Mouse (Mus musculus) MEL (cell line): ENCODE results near the gene Igfbp1. TPM values are rescaled to one million over a fixed set of nuclear protein-coding genes. Genes with fewer than 3 reads are reported as not detected.

Source experiments
- DNase-seq: peaks from one replicate; pipeline ENCODE4 v3.0.0; 2011; ENCODE audit warnings: low read depth, low spot score
- H3K27ac ChIP-seq: 2 replicates; pipeline ENCODE4 v1.5.1; 2012; ENCODE audit warnings: low read depth, mild to moderate bottlenecking, control low read depth, low read length, moderate library complexity; ENCODE audit not compliant: control insufficient read depth
- H3K27me3 ChIP-seq, 2 experiments: fragments of 150-350 bp in 1 of 2; sonication (generic) in 1 of 2; 2 replicates each; pipeline ENCODE4 v1.6.1; 2012; ENCODE audit warnings: low read length in 2 of 2, mild to moderate bottlenecking in 2 of 2, improper control_type of control experiment in 1 of 2, moderate library complexity in 1 of 2; ENCODE audit not compliant: insufficient read depth in 2 of 2, control insufficient read depth in 1 of 2
- H3K36me3 ChIP-seq, 2 experiments: 2 replicates each; pipeline ENCODE4 v1.6.1; 2012 to 2014; ENCODE audit warnings: low read length in 2 of 2, improper control_type of control experiment in 1 of 2, inconsistent platforms in 1 of 2, mild to moderate bottlenecking in 1 of 2; ENCODE audit not compliant: insufficient read depth in 2 of 2, control insufficient read depth in 1 of 2
- H3K4me1 ChIP-seq, 2 experiments: fragments of 150-350 bp in 1 of 2; sonication (generic) in 1 of 2; 2 replicates each; pipeline ENCODE4 v1.6.1; 2012; ENCODE audit warnings: low read length in 2 of 2, improper control_type of control experiment in 1 of 2, mild to moderate bottlenecking in 1 of 2; ENCODE audit not compliant: insufficient read depth in 2 of 2, control insufficient read depth in 1 of 2
- H3K4me3 ChIP-seq, 2 experiments: fragments of 150-350 bp in 1 of 2; sonication (generic) in 1 of 2; 2 replicates each; pipeline ENCODE4 v1.5.1; 2012; ENCODE audit warnings: low read depth in 2 of 2, low read length in 2 of 2, mild to moderate bottlenecking in 2 of 2, moderate library complexity in 2 of 2, control low read depth in 1 of 2, improper control_type of control experiment in 1 of 2; ENCODE audit not compliant: control insufficient read depth in 1 of 2, insufficient read depth in 1 of 2
- H3K79me2 ChIP-seq: 2 replicates; pipeline ENCODE4 v1.6.1; 2012; ENCODE audit warnings: mild to moderate bottlenecking, low read length, moderate library complexity; ENCODE audit not compliant: control insufficient read depth, poor library complexity, insufficient read depth
- H3K9ac ChIP-seq: 2 replicates; pipeline ENCODE4 v1.6.1; 2012; ENCODE audit warnings: low read depth, mild to moderate bottlenecking, control low read depth, low read length, moderate library complexity; ENCODE audit not compliant: control insufficient read depth, poor library complexity, severe bottlenecking
- H3K9me3 ChIP-seq: fragments of 150-350 bp; sonication (generic); replicated peaks from 2 replicates; pipeline ENCODE4 v1.6.1; 2012; ENCODE audit warnings: mild to moderate bottlenecking, low read length, improper control_type of control experiment, moderate library complexity; ENCODE audit not compliant: insufficient read depth
- CHD1 ChIP-seq: IDR thresholded peaks from 2 replicates; pipeline ENCODE4 v1.6.1; 2012; ENCODE audit warnings: low read depth, mild to moderate bottlenecking, inconsistent platforms, low read length, improper control_type of control experiment
- CHD2 ChIP-seq: IDR thresholded peaks from 2 replicates; pipeline ENCODE4 v1.6.1; 2011; ENCODE audit warnings: low read length, improper control_type of control experiment
- CTCF ChIP-seq, 3 experiments: IDR thresholded peaks in 2 of 3; conservative IDR thresholded peaks in 1 of 3; 2 replicates each; pipeline ENCODE4 v1.5.1; 2011 to 2012; ENCODE audit warnings: low read length in 3 of 3, low read depth in 2 of 3, mild to moderate bottlenecking in 2 of 3, improper control_type of control experiment in 1 of 3, inconsistent platforms in 1 of 3, mixed read lengths in 1 of 3, moderate library complexity in 1 of 3; ENCODE audit not compliant: control insufficient read depth in 1 of 3, insufficient read depth in 1 of 3, poor library complexity in 1 of 3, severe bottlenecking in 1 of 3
- E2F4 ChIP-seq: IDR thresholded peaks from 2 replicates; pipeline ENCODE4 v1.6.1; 2011; ENCODE audit warnings: low read depth, low read length, improper control_type of control experiment, borderline replicate concordance
- ELF1 ChIP-seq: IDR thresholded peaks from 2 replicates; pipeline ENCODE4 v1.6.1; 2014; ENCODE audit warnings: low read depth, mild to moderate bottlenecking, inconsistent platforms, low read length, improper control_type of control experiment, moderate library complexity
- ETS1 ChIP-seq: IDR thresholded peaks from 2 replicates; pipeline ENCODE4 v1.6.1; 2012; ENCODE audit warnings: low read depth, mild to moderate bottlenecking, inconsistent platforms, low read length, improper control_type of control experiment, moderate library complexity
- HCFC1 ChIP-seq: IDR thresholded peaks from 2 replicates; pipeline ENCODE4 v1.6.1; 2012; ENCODE audit warnings: low read depth, mild to moderate bottlenecking, inconsistent platforms, low read length, improper control_type of control experiment, moderate library complexity
- JUND ChIP-seq: IDR thresholded peaks from 2 replicates; pipeline ENCODE4 v1.6.1; 2011; ENCODE audit warnings: low read depth, mild to moderate bottlenecking, improper control_type of control experiment, low read length
- MEF2A ChIP-seq: IDR thresholded peaks from 2 replicates; pipeline ENCODE4 v1.6.1; 2014; ENCODE audit warnings: low read depth, mild to moderate bottlenecking, inconsistent platforms, low read length, improper control_type of control experiment; ENCODE audit not compliant: poor library complexity, insufficient replicate concordance, severe bottlenecking; ENCODE audit errors: extremely low read depth
- MXI1 ChIP-seq: IDR thresholded peaks from 2 replicates; pipeline ENCODE4 v1.6.1; 2011; ENCODE audit warnings: mild to moderate bottlenecking, low read depth, low read length, improper control_type of control experiment
- MYB ChIP-seq: IDR thresholded peaks from 2 replicates; pipeline ENCODE4 v1.6.1; 2011; ENCODE audit warnings: mild to moderate bottlenecking, low read depth, low read length, improper control_type of control experiment
- NELFE ChIP-seq: IDR thresholded peaks from 2 replicates; pipeline ENCODE4 v1.6.1; 2011; ENCODE audit warnings: low read depth, low read length, improper control_type of control experiment
- NRF1 ChIP-seq: IDR thresholded peaks from 2 replicates; pipeline ENCODE4 v1.6.1; 2014; ENCODE audit warnings: low read depth, mild to moderate bottlenecking, inconsistent platforms, low read length, improper control_type of control experiment, moderate library complexity; ENCODE audit not compliant: poor library complexity, insufficient read depth, severe bottlenecking
- POLR2A ChIP-seq, 2 experiments: IDR thresholded peaks; 2 replicates each; pipeline ENCODE4 v1.6.1; 2011 to 2012; ENCODE audit warnings: low read length in 2 of 2, mild to moderate bottlenecking in 2 of 2, control low read depth in 1 of 2, improper control_type of control experiment in 1 of 2, low read depth in 1 of 2, moderate library complexity in 1 of 2; ENCODE audit not compliant: control insufficient read depth in 1 of 2, insufficient read depth in 1 of 2, poor library complexity in 1 of 2
- POLR2AphosphoS2 ChIP-seq: IDR thresholded peaks from 2 replicates; pipeline ENCODE4 v1.6.1; 2011; ENCODE audit warnings: low read length, improper control_type of control experiment
- POLR2AphosphoS5 ChIP-seq: IDR thresholded peaks from 2 replicates; pipeline ENCODE4 v1.6.1; 2012; ENCODE audit warnings: low read depth, borderline replicate concordance, mild to moderate bottlenecking, inconsistent platforms, low read length, moderate library complexity, mixed read lengths
- RAD21 ChIP-seq: IDR thresholded peaks from 2 replicates; pipeline ENCODE4 v1.6.1; 2011; ENCODE audit warnings: mild to moderate bottlenecking, low read depth, low read length, improper control_type of control experiment
- SMC3 ChIP-seq: IDR thresholded peaks from 2 replicates; pipeline ENCODE4 v1.6.1; 2011; ENCODE audit warnings: low read depth, low read length, improper control_type of control experiment
- TAL1 ChIP-seq: IDR thresholded peaks from 2 replicates; pipeline ENCODE4 v1.6.1; 2012; ENCODE audit warnings: mild to moderate bottlenecking, inconsistent platforms, low read length, moderate library complexity, mixed read lengths
- TBP ChIP-seq: IDR thresholded peaks from 2 replicates; pipeline ENCODE4 v1.8.0; 2011; ENCODE audit warnings: low read depth, low read length, improper control_type of control experiment
- TCF12 ChIP-seq: IDR thresholded peaks from 2 replicates; pipeline ENCODE4 v1.6.1; 2014; ENCODE audit warnings: low read depth, mild to moderate bottlenecking, inconsistent platforms, low read length, improper control_type of control experiment, moderate library complexity
- UBTF ChIP-seq: IDR thresholded peaks from 2 replicates; pipeline ENCODE4 v1.6.1; 2012; ENCODE audit warnings: low read depth, mild to moderate bottlenecking, inconsistent platforms, low read length, improper control_type of control experiment, moderate library complexity, borderline replicate concordance; ENCODE audit not compliant: insufficient read depth
- USF2 ChIP-seq, 2 experiments: IDR thresholded peaks; 2 replicates each; pipeline ENCODE4 v1.6.1; 2011 to 2012; ENCODE audit warnings: improper control_type of control experiment in 2 of 2, low read length in 2 of 2, borderline replicate concordance in 1 of 2, inconsistent platforms in 1 of 2, low read depth in 1 of 2, mild to moderate bottlenecking in 1 of 2; ENCODE audit not compliant: insufficient read depth in 1 of 2
- ZC3H11A ChIP-seq: IDR thresholded peaks from 2 replicates; pipeline ENCODE4 v1.6.1; 2012; ENCODE audit warnings: low read depth, mild to moderate bottlenecking, inconsistent platforms, low read length, improper control_type of control experiment
- ZMIZ1 ChIP-seq: IDR thresholded peaks from 2 replicates; pipeline ENCODE4 v1.6.1; 2012; ENCODE audit warnings: low read depth, mild to moderate bottlenecking, inconsistent platforms, low read length, improper control_type of control experiment, moderate library complexity
- polyA plus RNA-seq, 2 experiments: library from polyadenylated mRNA; stranded (reverse) in 1 of 2; unstranded in 1 of 2; fragments of >175 nt in 1 of 2; fragments of >200 nt in 1 of 2; gene quantifications; 2 replicates each; pipeline versions ENCODE4 v1.2.1 to v1.2.4; 2012; ENCODE audit warnings: low replicate concordance in 2 of 2, low read depth in 1 of 2; ENCODE audit not compliant: insufficient read length in 2 of 2, insufficient read depth in 1 of 2, missing spikeins in 1 of 2
- total RNA-seq: library from RNA; depleted of rRNA; stranded (reverse); fragments of 300-350 nt; gene quantifications from 2 replicates; pipeline ENCODE4 v1.2.3, GENCODE M21; 2012

Gene Igfbp1
- total and polyA plus RNA-seq, 3 experiments = not detected

DNA sequence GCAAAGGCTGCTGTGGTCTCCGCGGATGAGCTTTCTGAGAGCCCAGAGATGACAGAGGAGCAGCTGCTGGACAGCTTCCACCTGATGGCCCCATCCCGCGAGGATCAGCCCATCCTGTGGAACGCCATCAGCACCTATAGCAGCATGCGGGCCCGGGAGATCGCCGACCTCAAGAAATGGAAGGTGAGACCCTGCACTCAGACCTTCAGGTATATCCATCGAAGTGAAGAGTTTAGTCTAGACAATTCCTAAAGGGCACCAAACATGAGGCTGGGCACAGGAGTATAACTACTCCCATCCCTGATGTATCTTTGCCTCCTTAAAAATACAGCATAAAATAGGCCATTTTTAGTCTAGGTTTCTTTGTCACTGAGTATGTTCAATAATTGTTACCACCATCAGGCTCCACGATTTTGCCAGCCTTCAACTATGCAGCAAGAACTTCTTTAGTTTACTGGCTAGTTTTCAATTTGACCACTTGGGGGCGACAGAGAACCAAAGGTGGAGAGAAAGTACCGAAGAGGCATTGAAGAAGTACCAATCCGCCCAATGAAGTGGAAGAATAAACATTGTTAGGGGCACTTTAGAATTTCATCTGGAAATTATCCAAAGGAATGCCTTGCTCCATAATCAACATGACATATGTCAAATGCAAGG lies 2.3 kb downstream of the Igfbp1 start:
- Histone ChIP-seq H3K9ac (no peak overlapping the region), H3K27ac (no peak overlapping the region), H3K4me3 (no peak overlapping the region), H3K4me1 (no peaks in the 10 kb centered on the region), H3K36me3 (no peaks in the 10 kb centered on the region), H3K9me3 (no peaks in the 10 kb centered on the region), H3K79me2 (no peaks in the 10 kb centered on the region), H3K27me3 (no peaks in the 10 kb centered on the region)
- DNase-seq = peak; percentile 55
- TF ChIP-seq POLR2AphosphoS5 = no peak
- no peak for TF ChIP-seq ZMIZ1
- TF ChIP-seq HCFC1 = no peak
- no peak for TF ChIP-seq E2F4
- peak; percentile 35 to 66 (median 51); a peak in 5 of 6 replicates for TF ChIP-seq CTCF (IDR thresholded peaks at IDR 0.05 in 2 of 3, conservative IDR thresholded peaks at IDR 0.05 in 1 of 3; ENCODE audit: control insufficient read depth in 1 of 3, insufficient read depth in 1 of 3, low read depth in 2 of 3, low read length in 3 of 3, poor library complexity in 1 of 3, severe bottlenecking in 1 of 3)
- TF ChIP-seq NRF1 = no peak
- no peak for TF ChIP-seq MXI1
- peak; percentile 56 for TF ChIP-seq SMC3
- no peak for TF ChIP-seq TAL1
- TF ChIP-seq POLR2AphosphoS2 = no peak
- TF ChIP-seq NELFE = no peak
- TF ChIP-seq MEF2A = no peak
- no peak for TF ChIP-seq POLR2A (IDR thresholded peaks at IDR 0.05; ENCODE audit: control insufficient read depth in 1 of 2, insufficient read depth in 1 of 2, low read depth in 1 of 2, low read length in 2 of 2, poor library complexity in 1 of 2)
- no peak for TF ChIP-seq ETS1
- peak; percentile 21; the same call in 1 of the 2 replicates for TF ChIP-seq ZC3H11A
- TF ChIP-seq JUND = no peak
- TF ChIP-seq ELF1 = no peak
- peak; percentile 69 for TF ChIP-seq RAD21
- no peak for TF ChIP-seq TBP
- TF ChIP-seq TCF12 = no peak

DNA sequence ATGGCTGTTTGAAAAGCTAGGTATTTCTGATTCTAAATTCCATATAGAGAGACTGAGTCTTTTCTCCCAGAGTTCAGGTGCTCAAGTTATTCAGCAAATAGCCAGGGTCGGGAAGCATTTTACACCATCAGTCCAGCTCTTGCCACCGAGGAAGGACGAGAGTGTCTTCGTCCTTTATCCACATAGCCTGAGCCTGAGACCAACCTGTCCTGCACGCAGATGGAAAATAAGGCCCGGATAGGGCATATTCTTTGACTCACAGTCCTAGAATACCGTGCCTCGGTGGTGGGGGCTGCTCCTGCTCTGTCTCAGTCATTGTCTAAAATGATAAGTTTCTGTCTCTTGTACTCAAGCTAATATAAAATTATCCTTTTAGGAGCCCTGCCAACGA lies 2.8 kb downstream of the Igfbp1 start:
- no peak overlapping the region for H3K4me3 ChIP-seq
- no peaks in the 10 kb centered on the region for H3K36me3 ChIP-seq
- no peak for TF ChIP-seq CHD2
- TF ChIP-seq POLR2AphosphoS2 = no peak
- TF ChIP-seq UBTF = no peak
- no peak for TF ChIP-seq TAL1
- TF ChIP-seq SMC3 = no peak
- no peak for TF ChIP-seq MYB
- TF ChIP-seq CHD1 = no peak
- no peak for TF ChIP-seq USF2 (IDR thresholded peaks at IDR 0.05; ENCODE audit: borderline replicate concordance in 1 of 2, insufficient read depth in 1 of 2, low read depth in 1 of 2, low read length in 2 of 2)
- H3K4me1 ChIP-seq = no peaks in the 10 kb centered on the region
- no peaks in the 10 kb centered on the region for H3K9me3 ChIP-seq
- DNase-seq = no peak
- no peak overlapping the region for H3K9ac ChIP-seq
- H3K27ac ChIP-seq = no peak overlapping the region
- H3K27me3 ChIP-seq = no peaks in the 10 kb centered on the region
- no peaks in the 10 kb centered on the region for H3K79me2 ChIP-seq
